Mouse (Mus musculus) G1E (cell line): ENCODE results near the gene Gng3. TPM values are rescaled to one million over a fixed set of nuclear protein-coding genes. Genes with fewer than 3 reads are reported as not detected.

ENCODE experiments used
- ATAC-seq: 2 replicates; pipeline ENCODE4 v1.8.0; 2016; ENCODE audit warnings: mild to moderate bottlenecking; ENCODE audit not compliant: insufficient number of reproducible peaks, poor library complexity, low FRiP score, severe bottlenecking; ENCODE audit errors: extremely low read depth
- DNase-seq: peaks from one replicate; pipeline ENCODE4 v3.0.0; 2012; ENCODE audit warnings: low spot score
- H3K27me3 ChIP-seq: 2 replicates; pipeline ENCODE4 v1.6.1; 2012; ENCODE audit warnings: mild to moderate bottlenecking, low read length, inconsistent platforms; ENCODE audit not compliant: insufficient read depth
- H3K36me3 ChIP-seq: replicated peaks from 2 replicates; pipeline ENCODE3; 2012; ENCODE audit warnings: mild to moderate bottlenecking, inconsistent platforms
- H3K4me1 ChIP-seq: 2 replicates; pipeline ENCODE4 v1.6.1; 2012; ENCODE audit warnings: low read depth, low read length, inconsistent platforms, mixed read lengths; ENCODE audit not compliant: insufficient read depth
- H3K4me3 ChIP-seq: 2 replicates; pipeline ENCODE4 v1.5.1; 2012; ENCODE audit warnings: low read depth, mild to moderate bottlenecking, inconsistent platforms, low read length, moderate library complexity, mixed read lengths
- H3K9me3 ChIP-seq: replicated peaks from 2 replicates; pipeline ENCODE4 v1.6.1; 2012; ENCODE audit warnings: inconsistent platforms
- CTCF ChIP-seq: IDR thresholded peaks from 2 replicates; pipeline ENCODE4 v1.5.1; 2012; ENCODE audit warnings: low read depth, low read length, inconsistent platforms, mixed read lengths
- GATA1 ChIP-seq: IDR thresholded peaks from 2 replicates; pipeline ENCODE4 v1.6.1; 2012; ENCODE audit warnings: borderline replicate concordance, low read length, inconsistent platforms, mixed read lengths
- GATA2 ChIP-seq: IDR thresholded peaks from 2 replicates; pipeline ENCODE4 v1.6.1; 2012; ENCODE audit warnings: low read depth, low read length, inconsistent platforms, borderline replicate concordance
- POLR2AphosphoS5 ChIP-seq: IDR thresholded peaks from 2 replicates; pipeline ENCODE4 v1.6.1; 2012; ENCODE audit warnings: low read depth, low read length, inconsistent platforms; ENCODE audit not compliant: insufficient replicate concordance
- TAL1 ChIP-seq: conservative IDR thresholded peaks from 2 replicates; pipeline ENCODE4 v1.6.1; 2012; ENCODE audit warnings: low read depth, low read length, inconsistent platforms, mixed read lengths
- polyA plus RNA-seq: library from polyadenylated mRNA; stranded (reverse); fragments of >175 nt; gene quantifications from 2 replicates; pipeline ENCODE4 v1.2.3, GENCODE M21; 2012
- total RNA-seq, 2 experiments: library from RNA; stranded (forward) in 1 of 2; stranded (reverse) in 1 of 2; fragments of 200-1000 nt in 1 of 2; fragments of >200 nt in 1 of 2; fragmentation: Nextera tagmentation in 1 of 2; gene quantifications; 2 replicates each; pipeline ENCODE4 v1.2.3; 2014 to 2017

The Gng3 gene
- total and polyA plus RNA-seq, 3 experiments = 0.11 TPM; not detected in 2

DNA sequence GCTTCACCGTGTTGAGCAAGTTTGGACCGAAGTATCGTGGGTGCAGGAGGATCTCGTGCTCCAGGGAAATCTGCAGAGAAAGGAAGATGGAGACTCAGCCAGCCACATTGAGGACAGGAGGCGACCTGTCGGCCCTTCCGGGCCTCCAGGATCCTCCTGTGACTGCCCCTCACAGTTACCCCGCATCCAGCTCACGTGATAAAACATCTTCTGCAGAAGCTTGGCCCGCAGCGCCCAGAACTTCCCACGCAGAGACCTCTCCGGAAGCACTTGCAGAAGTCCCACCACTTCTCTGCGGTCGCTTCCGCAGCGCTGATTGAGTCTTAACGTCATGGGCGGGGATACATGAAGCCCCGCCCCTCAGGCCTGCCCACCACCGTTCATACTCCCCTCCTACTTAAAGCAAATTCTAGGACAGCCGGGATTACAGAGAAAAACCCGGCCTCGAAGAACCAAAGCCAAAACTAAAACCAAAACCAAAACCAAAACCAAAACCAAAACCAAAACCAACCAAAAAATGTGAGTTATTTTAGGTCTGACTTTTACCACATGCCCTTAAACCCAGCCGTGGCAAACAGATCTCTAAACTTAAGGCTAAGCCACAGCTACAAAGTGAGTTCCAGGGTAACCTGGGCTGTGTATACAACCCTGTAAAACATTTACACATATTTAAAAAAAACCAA is 40.6 kb downstream of the Gng3 start, which contains the start of gene Polr2g:
Gene Polr2g, minus strand, starts transcription at position 314 of the 683 bp plus-strand sequence.
- Histone ChIP-seq H3K27me3 (no peaks in the 10 kb centered on the region), H3K4me3 (peak within 1 kb of the TSS; percentile 85), H3K4me1 (peaks cover 44% of the 10 kb centered on the region), H3K9me3 (peaks cover 4% of the 10 kb centered on the region), H3K36me3 (peaks cover 38% of the 10 kb centered on the region)
- DNase-seq = peak; percentile 48
- TF ChIP-seq TAL1 (no peak), GATA2 (no peak), CTCF (no peak), GATA1 (no peak), POLR2AphosphoS5 (0 out of 2 replicates have a peak, but pooled peaks have one; percentile 32)
- ATAC-seq = peak; percentile 57

DNA sequence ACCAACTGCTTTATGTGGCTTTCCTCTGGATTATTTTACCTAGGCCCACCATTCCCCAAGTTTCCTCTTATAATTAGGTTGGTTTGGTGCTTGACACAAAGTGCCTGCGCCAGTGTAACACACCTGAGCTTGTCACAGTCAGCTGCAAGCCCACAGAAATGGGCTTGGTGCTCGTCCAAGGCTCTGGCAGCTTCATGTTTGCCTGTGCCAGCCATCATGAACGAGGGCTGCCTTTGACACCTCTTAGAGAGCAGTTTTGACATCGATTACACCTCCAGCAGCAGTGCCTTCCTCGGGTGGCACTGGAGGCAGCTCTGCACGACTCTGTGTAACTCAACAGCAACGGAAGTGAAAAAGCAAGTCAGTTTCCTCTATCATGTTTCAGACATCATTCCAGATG is 48.8 kb downstream of the Gng3 start:
- Histone ChIP-seq H3K36me3 (peaks cover 47% of the 10 kb centered on the region), H3K9me3 (peaks cover 8% of the 10 kb centered on the region), H3K4me1 (peaks cover 18% of the 10 kb centered on the region), H3K4me3 (no peak overlapping the region), H3K27me3 (no peaks in the 10 kb centered on the region)
- ATAC-seq = no peak
- no peak for DNase-seq
- TF ChIP-seq TAL1 (no peak), GATA1 (no peak), GATA2 (no peak)

DNA sequence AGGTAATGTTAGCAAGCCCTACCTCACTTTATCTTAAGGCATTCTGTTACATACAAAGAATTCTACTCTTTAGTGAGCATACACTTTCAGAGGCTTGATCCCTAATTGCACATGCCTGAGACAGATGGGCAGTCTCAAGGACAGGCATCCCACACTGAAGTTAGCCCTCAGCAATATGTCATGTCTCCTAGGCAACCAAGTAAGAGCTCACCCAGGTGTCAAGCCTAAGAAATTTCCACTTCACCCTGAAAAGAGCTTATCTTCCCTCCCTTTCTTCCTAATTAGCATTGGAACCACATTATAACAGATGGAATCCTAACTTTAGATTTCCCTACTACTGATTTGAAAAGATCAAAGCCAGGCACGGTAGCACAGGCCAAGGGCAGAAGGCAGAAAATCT is 49.8 kb downstream of the Gng3 start:
- DNase-seq = no peak
- no peak overlapping the region for H3K4me3 ChIP-seq
- ATAC-seq = no peak
- peaks cover 45% of the 10 kb centered on the region for H3K36me3 ChIP-seq
- peaks cover 8% of the 10 kb centered on the region for H3K9me3 ChIP-seq
- peaks cover 28% of the 10 kb centered on the region for H3K4me1 ChIP-seq
- H3K27me3 ChIP-seq = no peaks in the 10 kb centered on the region
- TF ChIP-seq GATA1 (no peak), POLR2AphosphoS5 (no peak), CTCF (no peak), GATA2 (no peak), TAL1 (no peak)

DNA sequence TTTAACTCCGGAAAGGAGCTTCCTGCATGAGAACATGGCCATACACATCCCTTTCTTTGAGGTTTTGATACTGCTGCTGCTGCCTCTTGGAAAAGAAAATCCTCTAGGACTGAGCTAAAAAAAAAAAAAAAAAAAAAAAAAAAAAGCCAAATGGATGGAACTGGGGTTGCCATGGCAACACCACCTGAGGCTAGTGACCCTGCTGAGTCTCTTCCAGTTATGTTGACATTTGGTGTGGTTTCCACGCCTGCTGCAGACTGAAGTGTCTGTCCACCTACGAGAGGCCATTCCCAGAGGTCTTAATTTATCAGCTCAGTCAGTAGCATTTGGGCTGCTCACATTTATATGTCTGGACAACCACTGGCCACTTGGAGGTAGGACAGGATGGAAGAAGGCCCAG is 50.5 kb downstream of the Gng3 start:
- no peak for DNase-seq
- no peak for ATAC-seq

More for the DNA sequence above, 50.5 kb downstream of the Gng3 start:
- TF ChIP-seq CTCF = no peak
- no peak for TF ChIP-seq GATA1
- no peak for TF ChIP-seq TAL1
- no peak for TF ChIP-seq GATA2
- TF ChIP-seq POLR2AphosphoS5 = no peak
- Histone ChIP-seq H3K27me3 (no peaks in the 10 kb centered on the region), H3K4me3 (no peak overlapping the region), H3K4me1 (peaks cover 34% of the 10 kb centered on the region), H3K9me3 (peaks cover 5% of the 10 kb centered on the region), H3K36me3 (peaks cover 45% of the 10 kb centered on the region)

Other genes with a start within 250 kb of the Gng3 start
Only the 20 nearest of the 34 such genes appear.
- 445 and 456 TPM in 2 replicates for gene Nxf1, start 82.1 kb downstream of the Gng3 start, total RNA-seq (2014; fragmentation: Nextera tagmentation)
- 175 and 184 TPM in 2 replicates for gene Nxf1, start 82.1 kb downstream of the Gng3 start, total RNA-seq (2017)
- gene Nxf1, start 82.1 kb downstream of the Gng3 start, polyA plus RNA-seq = 35.9 and 39.7 TPM in 2 replicates
- 8.2 and 16.3 TPM in 2 replicates for gene Tmem223, start 68.2 kb downstream of the Gng3 start, total RNA-seq (2014; fragmentation: Nextera tagmentation)
- 3.2 and 4.0 TPM in 2 replicates for gene Tmem223, start 68.2 kb downstream of the Gng3 start, total RNA-seq (2017)
- 6.1 and 8.7 TPM in 2 replicates for gene Tmem223, start 68.2 kb downstream of the Gng3 start, polyA plus RNA-seq
- gene Tmem179b, start 64.7 kb downstream of the Gng3 start, total RNA-seq (2014; fragmentation: Nextera tagmentation) = 138 and 153 TPM in 2 replicates
- 96.6 and 102 TPM in 2 replicates for gene Tmem179b, start 64.7 kb downstream of the Gng3 start, total RNA-seq (2017)
- gene Tmem179b, start 64.7 kb downstream of the Gng3 start, polyA plus RNA-seq = 90.2 and 102 TPM in 2 replicates
- gene Taf6l, start 52.8 kb downstream of the Gng3 start, total RNA-seq (2014; fragmentation: Nextera tagmentation) = 14.4 and 17.5 TPM in 2 replicates
- 17.0 and 21.0 TPM in 2 replicates for gene Taf6l, start 52.8 kb downstream of the Gng3 start, total RNA-seq (2017)
- gene Taf6l, start 52.8 kb downstream of the Gng3 start, polyA plus RNA-seq = 33.4 and 34.4 TPM in 2 replicates
- gene Polr2g, start 40.6 kb downstream of the Gng3 start, total RNA-seq (2014; fragmentation: Nextera tagmentation) = 112 and 137 TPM in 2 replicates
- 104 and 122 TPM in 2 replicates for gene Polr2g, start 40.6 kb downstream of the Gng3 start, total RNA-seq (2017)
- 6.8 and 9.8 TPM in 2 replicates for gene Polr2g, start 40.6 kb downstream of the Gng3 start, polyA plus RNA-seq
- 0.73 and 1.7 TPM in 2 replicates for gene Zbtb3, start 36.6 kb downstream of the Gng3 start, total RNA-seq (2014; fragmentation: Nextera tagmentation)
- gene Zbtb3, start 36.6 kb downstream of the Gng3 start, total RNA-seq (2017) = 2.7 and 3.2 TPM in 2 replicates
- gene Zbtb3, start 36.6 kb downstream of the Gng3 start, polyA plus RNA-seq = 1.7 and 1.8 TPM in 2 replicates
- 61.6 and 73.9 TPM in 2 replicates for gene Ttc9c, start 19.9 kb downstream of the Gng3 start, total RNA-seq (2014; fragmentation: Nextera tagmentation)
- 74.7 and 76.1 TPM in 2 replicates for gene Ttc9c, start 19.9 kb downstream of the Gng3 start, total RNA-seq (2017)
- gene Ttc9c, start 19.9 kb downstream of the Gng3 start, polyA plus RNA-seq = 4.7 and 6.9 TPM in 2 replicates
- 75.0 and 82.1 TPM in 2 replicates for gene Hnrnpul2, start 19.2 kb downstream of the Gng3 start, total RNA-seq (2014; fragmentation: Nextera tagmentation)
- gene Hnrnpul2, start 19.2 kb downstream of the Gng3 start, total RNA-seq (2017) = 33.7 and 45.9 TPM in 2 replicates
- gene Hnrnpul2, start 19.2 kb downstream of the Gng3 start, polyA plus RNA-seq = 114 and 136 TPM in 2 replicates
- gene AC129217.1, start 9.4 kb downstream of the Gng3 start, total RNA-seq (2014; fragmentation: Nextera tagmentation) = not detected in 2 replicates
- gene AC129217.1, start 9.4 kb downstream of the Gng3 start, total RNA-seq (2017) = 3.4 and 3.7 TPM in 2 replicates
- gene AC129217.1, start 9.4 kb downstream of the Gng3 start, polyA plus RNA-seq = 102 and 115 TPM in 2 replicates
- gene Bscl2, start 1.7 kb downstream of the Gng3 start, total RNA-seq (2014; fragmentation: Nextera tagmentation) = 17.0 and 20.5 TPM in 2 replicates
- 5.5 and 6.6 TPM in 2 replicates for gene Bscl2, start 1.7 kb downstream of the Gng3 start, total RNA-seq (2017)
- 6.5 and 9.0 TPM in 2 replicates for gene Bscl2, start 1.7 kb downstream of the Gng3 start, polyA plus RNA-seq
- not detected in 2 replicates for gene Lrrn4cl, start 11.6 kb upstream of the Gng3 start, total RNA-seq (2014; fragmentation: Nextera tagmentation)
- 0.06 and 0.16 TPM in 2 replicates for gene Lrrn4cl, start 11.6 kb upstream of the Gng3 start, total RNA-seq (2017)
- gene Lrrn4cl, start 11.6 kb upstream of the Gng3 start, polyA plus RNA-seq = not detected in 2 replicates
- gene Ubxn1, start 32.3 kb upstream of the Gng3 start, total RNA-seq (2014; fragmentation: Nextera tagmentation) = 101 and 102 TPM in 2 replicates
- 184 and 203 TPM in 2 replicates for gene Ubxn1, start 32.3 kb upstream of the Gng3 start, total RNA-seq (2017)
- gene Ubxn1, start 32.3 kb upstream of the Gng3 start, polyA plus RNA-seq = 233 and 309 TPM in 2 replicates
- gene Uqcc3, start 41.7 kb upstream of the Gng3 start, total RNA-seq (2014; fragmentation: Nextera tagmentation) = 22.3 and 24.8 TPM in 2 replicates
- gene Uqcc3, start 41.7 kb upstream of the Gng3 start, total RNA-seq (2017) = 107 and 112 TPM in 2 replicates
- gene Uqcc3, start 41.7 kb upstream of the Gng3 start, polyA plus RNA-seq = 39.6 and 41.1 TPM in 2 replicates
- 9.1 and 11.4 TPM in 2 replicates for gene Lbhd1, start 44.5 kb upstream of the Gng3 start, total RNA-seq (2014; fragmentation: Nextera tagmentation)
- 14.8 and 18.1 TPM in 2 replicates for gene Lbhd1, start 44.5 kb upstream of the Gng3 start, total RNA-seq (2017)
- gene Lbhd1, start 44.5 kb upstream of the Gng3 start, polyA plus RNA-seq = 0.64 and 0.67 TPM in 2 replicates
- not detected in 2 replicates for gene Gm49403, start 44.7 kb upstream of the Gng3 start, total RNA-seq (2014; fragmentation: Nextera tagmentation)
- not detected in 2 replicates for gene Gm49403, start 44.7 kb upstream of the Gng3 start, total RNA-seq (2017)
- gene Gm49403, start 44.7 kb upstream of the Gng3 start, polyA plus RNA-seq = not detected in 2 replicates
- gene 1810009A15Rik, start 49.7 kb upstream of the Gng3 start, total RNA-seq (2014; fragmentation: Nextera tagmentation) = 53.0 and 65.4 TPM in 2 replicates
- 84.9 and 104 TPM in 2 replicates for gene 1810009A15Rik, start 49.7 kb upstream of the Gng3 start, total RNA-seq (2017)
- gene 1810009A15Rik, start 49.7 kb upstream of the Gng3 start, polyA plus RNA-seq = 66.1 and 85.7 TPM in 2 replicates
- gene Gm49416, start 49.7 kb upstream of the Gng3 start, total RNA-seq (2014; fragmentation: Nextera tagmentation) = 10.6 and 15.0 TPM in 2 replicates
- gene Gm49416, start 49.7 kb upstream of the Gng3 start, total RNA-seq (2017) = not detected in 2 replicates
- 8.7 and 10.4 TPM in 2 replicates for gene Gm49416, start 49.7 kb upstream of the Gng3 start, polyA plus RNA-seq
- gene Ints5, start 53.8 kb upstream of the Gng3 start, total RNA-seq (2014; fragmentation: Nextera tagmentation) = 32.8 and 35.7 TPM in 2 replicates
- 15.7 and 16.6 TPM in 2 replicates for gene Ints5, start 53.8 kb upstream of the Gng3 start, total RNA-seq (2017)
- gene Ints5, start 53.8 kb upstream of the Gng3 start, polyA plus RNA-seq = 59.6 and 64.0 TPM in 2 replicates
- 197 and 214 TPM in 2 replicates for gene Ganab, start 58.9 kb upstream of the Gng3 start, total RNA-seq (2014; fragmentation: Nextera tagmentation)
- gene Ganab, start 58.9 kb upstream of the Gng3 start, total RNA-seq (2017) = 75.0 and 75.6 TPM in 2 replicates
- 50.7 and 56.2 TPM in 2 replicates for gene Ganab, start 58.9 kb upstream of the Gng3 start, polyA plus RNA-seq
- gene B3gat3, start 81.2 kb upstream of the Gng3 start, total RNA-seq (2014; fragmentation: Nextera tagmentation) = 70.3 and 75.7 TPM in 2 replicates
- 38.8 and 47.0 TPM in 2 replicates for gene B3gat3, start 81.2 kb upstream of the Gng3 start, total RNA-seq (2017)
- gene B3gat3, start 81.2 kb upstream of the Gng3 start, polyA plus RNA-seq = 156 and 180 TPM in 2 replicates